Mouse (Mus musculus): ENCODE measurements around the gene Bod1.

Gene Bod1

DNA sequence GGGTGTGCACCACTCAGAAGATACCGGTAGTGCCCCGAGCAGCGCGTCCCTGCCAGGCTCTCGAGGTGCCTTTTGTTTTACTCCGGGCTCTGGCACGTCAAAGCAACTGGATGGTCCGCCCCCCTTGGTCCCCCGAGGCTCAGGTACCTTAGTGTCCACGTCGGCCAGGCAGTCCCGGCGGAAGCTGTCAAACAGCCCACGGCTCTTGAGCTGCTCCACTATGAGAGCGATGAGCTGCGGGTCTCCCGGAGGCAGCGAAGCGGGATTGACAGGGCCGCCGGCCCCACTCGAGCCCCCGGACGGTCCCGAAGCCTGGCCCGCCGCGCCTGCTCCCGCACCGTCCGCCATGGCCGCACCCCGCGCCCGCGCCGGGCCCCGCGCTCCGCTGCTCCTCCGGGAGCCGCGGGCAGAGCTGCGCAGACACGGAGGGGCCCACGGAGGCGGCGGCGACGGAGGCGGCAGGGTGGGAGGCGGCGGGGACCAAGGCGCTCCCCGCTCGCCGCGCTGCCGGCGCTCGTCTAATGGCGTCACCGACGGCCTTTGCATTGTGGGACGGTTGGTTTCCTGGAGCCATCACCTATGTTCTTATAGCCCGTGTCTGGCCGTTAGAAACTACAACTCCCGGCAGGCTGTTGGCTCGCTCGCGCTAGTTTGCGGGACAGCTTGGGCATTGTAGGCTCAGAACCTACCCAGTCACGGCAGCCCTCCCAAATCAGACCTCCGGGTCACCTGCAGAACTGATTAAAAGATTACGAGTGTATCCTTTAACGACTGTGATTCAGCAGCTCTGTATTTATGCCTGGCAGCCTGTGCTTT is at the start of gene Bod1:
Gene Bod1, minus strand, starts transcription at position 532 of the 816 bp plus-strand sequence.
- ATAC-seq (ENCODE audit: low TSS enrichment), result peak; percentile 96

DNA sequence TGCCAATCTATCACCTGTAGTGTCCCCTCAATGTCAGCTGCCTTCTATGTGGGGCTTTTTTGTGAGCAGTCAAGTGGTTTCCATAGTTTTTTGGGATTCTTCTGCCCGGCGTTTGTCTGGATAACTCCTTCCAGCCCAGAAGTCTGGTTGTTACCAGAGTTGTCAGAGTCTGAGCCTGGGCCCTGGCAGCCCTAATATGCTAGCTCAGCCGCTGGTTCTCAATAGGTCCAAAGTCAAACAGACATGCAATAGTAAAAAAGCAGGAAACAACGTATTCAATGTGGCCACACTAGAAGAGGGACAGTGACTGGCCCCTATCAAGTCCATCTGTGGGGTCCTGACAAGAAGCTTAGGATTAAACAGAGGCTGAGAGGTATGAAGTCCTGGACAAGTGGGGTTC is 47.4 kb upstream of the Bod1 start:
- ATAC-seq (ENCODE audit: low TSS enrichment), result no peak

DNA sequence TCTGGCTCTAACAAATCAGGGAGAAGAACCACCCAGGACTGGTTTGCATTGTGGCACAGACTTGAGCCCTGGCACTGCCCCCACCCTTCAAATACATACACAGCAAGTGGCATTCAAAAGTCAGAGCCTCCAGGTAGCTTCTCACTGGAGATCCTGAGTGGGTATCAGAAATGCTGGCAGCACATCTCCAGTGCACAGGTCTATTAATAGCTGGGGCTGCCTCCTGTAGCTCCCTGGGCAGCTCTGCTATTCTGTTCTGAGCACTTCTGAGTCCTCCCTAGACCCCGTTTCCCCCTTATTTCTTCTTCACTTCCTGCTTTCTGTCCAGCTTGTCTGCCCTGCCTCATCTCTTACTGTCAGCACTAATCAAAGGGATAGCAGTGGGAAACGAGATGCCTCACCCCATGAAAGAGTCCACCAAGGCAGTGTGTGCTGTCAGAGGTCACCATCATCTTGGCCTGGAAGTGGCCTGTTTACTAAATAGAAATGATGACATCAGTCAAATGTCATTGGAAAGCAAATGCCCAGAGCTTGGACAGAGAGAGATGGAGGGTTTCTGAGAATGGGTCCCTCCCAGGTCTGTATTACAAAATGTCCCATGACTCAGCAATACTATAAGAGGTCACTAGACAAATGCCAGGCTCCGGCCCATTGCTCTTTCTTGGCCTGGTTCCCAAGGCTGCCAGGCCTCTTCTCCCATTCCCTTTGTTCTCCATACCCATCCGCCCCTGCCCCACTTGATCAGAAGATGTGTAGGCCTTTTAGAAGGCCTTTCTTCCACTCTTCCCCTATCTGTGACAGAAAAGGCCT is 46.4 kb upstream of the Bod1 start:
- ATAC-seq (ENCODE audit: low TSS enrichment), result no peak

DNA sequence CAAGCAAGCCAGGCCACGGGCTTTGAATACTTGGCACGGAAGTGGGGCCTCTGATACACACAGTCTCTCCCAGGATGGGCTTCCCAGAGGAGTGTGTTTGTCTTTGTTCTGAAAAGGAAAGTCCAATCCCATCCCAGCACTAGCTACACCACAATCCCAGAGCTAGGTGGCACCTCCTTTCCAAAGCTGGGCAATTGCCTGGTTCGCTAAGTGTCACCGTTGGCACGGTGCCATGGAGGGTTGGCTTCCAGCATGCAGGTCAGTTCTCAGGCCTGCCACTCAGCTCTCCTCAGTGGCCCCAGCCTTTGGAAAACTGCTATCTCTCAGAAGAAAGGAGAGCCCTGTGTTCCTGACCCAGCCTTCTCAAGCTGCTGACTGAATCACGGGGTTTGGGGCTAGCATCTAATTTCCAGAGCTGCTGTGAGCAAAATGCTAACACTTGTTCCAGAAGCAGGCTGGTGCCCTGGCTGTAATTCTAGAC is 42.0 kb upstream of the Bod1 start:
- peak; percentile 80 for ATAC-seq (ENCODE audit: low TSS enrichment)

DNA sequence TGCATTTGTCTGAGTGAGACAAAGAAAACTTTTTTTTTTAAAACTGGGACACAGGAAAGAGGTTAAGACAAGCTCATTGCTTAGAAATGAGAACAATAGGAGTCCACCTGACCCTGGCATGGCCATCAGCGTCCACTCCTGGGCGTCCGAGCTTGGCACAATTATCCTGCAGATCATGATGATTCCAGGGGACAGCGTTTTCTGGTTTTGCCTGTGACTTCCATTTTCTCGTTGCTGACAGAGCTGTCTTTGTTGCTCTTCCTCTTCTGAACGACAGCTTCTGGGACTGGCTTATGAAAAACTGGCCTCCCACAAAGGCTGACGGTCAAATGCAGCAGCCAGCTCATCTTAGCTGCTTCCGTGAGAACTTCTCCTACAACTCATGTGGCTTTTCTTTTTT is 41.4 kb upstream of the Bod1 start:
- ATAC-seq (ENCODE audit: low TSS enrichment), result peak; percentile 45

DNA sequence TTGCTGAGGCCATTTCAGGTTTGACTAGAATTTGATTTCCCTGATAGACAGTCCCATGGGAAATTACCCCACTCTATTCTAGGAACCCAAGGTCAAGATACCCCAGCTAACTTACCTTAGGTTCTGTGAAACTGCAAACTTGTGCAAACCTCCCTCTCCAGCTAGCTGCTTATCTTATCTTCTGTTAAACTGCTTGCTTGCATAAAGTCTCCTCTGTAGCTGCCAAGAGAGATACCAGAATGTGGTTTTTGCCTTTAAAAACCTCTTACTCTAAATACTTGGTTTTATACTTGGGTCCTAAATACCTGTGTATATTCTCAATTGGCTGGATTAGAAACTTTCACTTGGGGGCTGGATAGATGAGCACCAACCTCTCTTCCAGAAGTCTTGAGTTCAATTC is 36.1 kb upstream of the Bod1 start:
- ATAC-seq (ENCODE audit: low TSS enrichment), result no peak

DNA sequence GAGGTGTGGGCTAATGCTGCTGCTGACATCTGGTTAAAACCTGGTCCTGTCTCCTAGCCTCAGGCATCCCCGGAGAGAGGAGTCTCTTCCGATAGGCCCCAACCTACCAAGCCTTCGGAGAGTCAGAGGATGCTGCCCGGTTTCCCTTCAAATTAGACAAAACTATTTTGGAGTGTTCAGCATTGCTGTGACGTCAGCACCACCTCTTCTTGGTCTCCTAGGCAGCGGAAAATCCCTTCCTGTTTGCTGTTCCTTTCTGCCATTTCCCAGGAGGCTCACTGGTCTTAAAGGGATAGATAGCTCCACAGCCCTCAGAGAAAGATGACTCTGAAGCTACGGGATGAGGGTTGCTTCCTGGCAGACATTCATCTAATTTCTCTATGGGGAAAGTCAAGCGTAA is 31.5 kb upstream of the Bod1 start:
- peak; percentile 91 for ATAC-seq (ENCODE audit: low TSS enrichment)

DNA sequence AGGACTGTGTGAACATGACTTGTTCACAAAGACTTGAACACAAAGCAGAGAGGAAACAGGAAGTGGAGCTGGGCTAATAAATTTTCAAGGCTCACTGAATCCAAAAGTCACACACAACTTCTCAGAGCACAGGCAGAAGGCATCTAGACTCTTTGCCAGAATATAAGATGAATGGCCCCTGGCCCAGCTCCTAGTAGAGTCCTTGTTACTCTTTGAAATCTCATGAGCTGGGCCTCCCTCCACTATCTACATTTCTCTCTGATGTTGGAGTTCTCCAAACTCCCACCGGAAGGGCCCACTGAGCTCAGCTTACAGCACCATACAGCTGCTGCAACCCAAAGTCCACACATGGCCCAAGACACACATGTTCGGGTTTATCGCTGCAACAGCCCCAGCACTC is 30.2 kb upstream of the Bod1 start:
- no peak for ATAC-seq (ENCODE audit: low TSS enrichment)

DNA sequence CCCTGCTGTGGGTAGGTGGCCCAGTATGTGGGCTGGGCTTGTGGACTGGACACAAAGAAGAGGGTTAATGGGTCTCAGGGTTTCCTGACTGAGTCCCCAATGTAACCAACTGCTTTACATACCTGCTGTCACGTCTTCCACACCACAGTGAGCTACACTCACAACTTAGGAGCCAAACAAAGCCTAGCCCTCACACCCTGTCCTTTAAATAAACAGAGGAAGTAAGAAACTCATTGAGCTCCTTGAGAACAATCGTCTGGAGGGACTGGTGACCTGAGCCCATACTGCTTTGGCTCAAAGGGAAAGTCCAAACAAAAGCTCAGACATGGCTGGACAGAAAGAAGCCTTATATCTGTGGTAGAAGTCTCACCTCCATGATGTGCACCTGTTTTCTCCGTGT is 27.8 kb upstream of the Bod1 start:
- no peak for ATAC-seq (ENCODE audit: low TSS enrichment)

DNA sequence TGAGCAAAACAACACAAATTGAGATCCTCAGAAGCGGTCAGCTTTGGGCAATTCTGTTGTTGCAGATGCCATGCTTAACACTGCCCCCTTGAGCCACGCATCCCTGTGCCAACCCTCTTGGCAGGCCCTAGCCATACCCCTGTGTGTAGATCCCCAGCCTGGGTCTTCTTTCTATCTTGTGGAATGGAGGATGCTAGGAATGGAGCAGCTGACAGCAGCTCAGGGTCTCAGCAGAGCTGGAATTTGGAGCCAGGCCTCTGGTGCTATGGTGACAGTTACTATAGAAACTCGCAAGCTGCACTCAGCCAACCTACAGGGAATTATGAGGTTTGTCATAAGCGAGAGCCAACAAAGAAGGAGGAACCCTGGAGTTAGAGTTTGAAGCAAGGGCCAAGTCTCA is 23.1 kb upstream of the Bod1 start:
- ATAC-seq (ENCODE audit: low TSS enrichment), result peak; percentile 97

DNA sequence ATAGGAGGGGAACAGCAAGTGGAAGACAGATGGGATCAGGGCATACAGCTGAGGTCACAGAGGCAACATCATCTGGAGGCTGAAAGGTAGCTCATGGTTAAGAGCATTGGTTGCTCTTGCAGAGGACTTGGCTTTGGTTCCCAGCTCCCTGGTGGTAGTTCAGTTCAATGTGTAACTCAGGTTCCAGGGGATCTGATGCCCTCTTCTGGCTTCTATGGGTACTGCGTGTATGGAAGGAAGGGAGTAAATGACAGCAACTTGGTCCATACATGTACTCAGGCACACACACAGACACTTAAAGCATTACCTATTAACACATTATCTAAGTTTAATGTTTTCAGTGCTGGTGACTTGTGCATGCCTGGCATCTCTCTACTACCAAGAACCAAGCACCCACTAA is 22.4 kb upstream of the Bod1 start:
- ATAC-seq (ENCODE audit: low TSS enrichment), result no peak

DNA sequence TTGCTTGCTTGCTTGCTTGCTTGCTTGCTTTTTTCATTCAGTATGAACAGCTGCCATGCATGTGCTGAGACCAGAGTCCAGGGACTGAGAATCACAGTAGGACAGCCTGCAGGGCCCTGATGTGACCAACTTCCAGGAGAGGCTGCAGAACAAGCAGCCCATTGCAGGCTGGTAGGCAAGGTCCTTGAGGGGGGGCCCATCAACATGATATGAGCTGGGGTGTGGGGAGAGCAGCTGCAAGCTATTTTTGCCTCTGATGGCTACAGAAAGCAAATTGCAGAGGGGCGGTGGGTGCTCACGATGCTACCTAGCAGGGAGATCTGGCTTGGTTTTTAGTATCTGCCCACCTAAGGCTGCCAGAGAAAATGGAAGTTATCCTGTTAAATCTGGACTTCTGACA is 21.6 kb upstream of the Bod1 start:
- no peak for ATAC-seq (ENCODE audit: low TSS enrichment)

DNA sequence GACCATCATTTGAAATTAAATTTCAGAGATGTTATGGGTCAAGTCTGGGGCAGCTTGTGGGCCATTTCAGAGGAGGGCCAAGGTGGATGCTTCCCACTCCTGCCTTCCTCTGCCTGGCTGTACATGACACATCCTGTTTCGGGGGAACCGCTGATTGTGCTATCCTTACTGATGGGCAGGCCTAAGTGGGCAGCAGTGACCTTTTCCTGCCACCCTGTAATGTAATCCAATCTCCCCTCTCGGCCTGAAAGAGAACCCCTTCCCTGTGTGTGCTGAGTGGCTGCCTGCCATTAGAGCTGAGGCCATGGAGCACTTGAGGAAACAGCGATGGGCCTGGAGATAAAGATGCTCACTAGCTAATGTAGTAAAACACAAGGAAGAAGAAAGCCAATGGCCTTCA is 17.3 kb upstream of the Bod1 start:
- no peak for ATAC-seq (ENCODE audit: low TSS enrichment)

DNA sequence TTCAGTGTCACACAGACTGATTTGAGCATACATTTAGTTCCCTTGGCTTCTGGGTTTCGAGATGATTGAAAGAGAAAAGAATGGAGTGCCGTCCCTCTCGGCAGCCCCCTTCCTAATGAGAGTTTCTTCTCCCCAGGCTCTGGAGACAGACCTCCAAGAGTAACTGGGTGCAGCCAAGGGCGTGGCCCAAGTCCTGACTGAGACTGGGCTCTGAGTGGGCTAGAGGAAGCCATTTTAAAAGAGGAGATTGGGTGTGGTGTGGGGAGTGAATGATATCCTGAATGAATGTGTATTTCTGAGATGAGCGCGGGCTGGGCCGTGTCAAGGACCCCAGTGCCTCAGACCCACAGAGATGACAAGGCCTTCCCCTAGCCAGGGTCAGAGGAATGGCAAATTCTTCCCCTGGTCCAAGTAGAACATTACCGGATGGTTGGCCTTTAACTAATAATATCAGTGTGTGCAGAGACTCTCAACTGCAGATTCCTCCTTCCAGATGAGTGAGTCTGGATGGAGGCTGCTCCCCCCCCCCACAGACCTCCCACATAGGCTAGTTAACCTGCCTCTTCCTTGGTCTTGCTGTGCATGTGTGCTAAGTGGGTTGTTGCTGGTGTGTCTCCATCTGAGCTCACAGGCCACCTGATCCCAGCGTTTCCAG is 13.4 kb upstream of the Bod1 start:
- no peak for ATAC-seq (ENCODE audit: low TSS enrichment)

DNA sequence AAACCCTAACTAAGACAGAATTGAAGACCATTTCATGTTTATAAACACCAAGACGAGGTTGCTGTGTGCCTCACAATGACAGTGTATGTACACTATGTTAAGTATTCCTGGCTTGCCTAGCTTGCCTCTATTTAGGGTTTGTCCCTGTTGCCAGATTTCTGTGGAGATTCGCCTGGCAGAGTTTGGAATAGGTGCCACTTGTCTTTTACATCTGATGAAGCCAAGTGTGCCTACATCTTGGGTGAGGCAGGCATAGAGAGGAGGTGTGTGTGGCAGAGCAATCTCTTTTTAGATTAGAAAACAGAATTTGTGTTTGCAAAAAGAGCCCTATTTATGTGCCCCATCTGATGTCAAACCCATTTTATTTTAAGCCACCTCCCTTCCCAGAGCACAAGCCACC is 12.4 kb upstream of the Bod1 start:
- ATAC-seq (ENCODE audit: low TSS enrichment), result peak; percentile 87

DNA sequence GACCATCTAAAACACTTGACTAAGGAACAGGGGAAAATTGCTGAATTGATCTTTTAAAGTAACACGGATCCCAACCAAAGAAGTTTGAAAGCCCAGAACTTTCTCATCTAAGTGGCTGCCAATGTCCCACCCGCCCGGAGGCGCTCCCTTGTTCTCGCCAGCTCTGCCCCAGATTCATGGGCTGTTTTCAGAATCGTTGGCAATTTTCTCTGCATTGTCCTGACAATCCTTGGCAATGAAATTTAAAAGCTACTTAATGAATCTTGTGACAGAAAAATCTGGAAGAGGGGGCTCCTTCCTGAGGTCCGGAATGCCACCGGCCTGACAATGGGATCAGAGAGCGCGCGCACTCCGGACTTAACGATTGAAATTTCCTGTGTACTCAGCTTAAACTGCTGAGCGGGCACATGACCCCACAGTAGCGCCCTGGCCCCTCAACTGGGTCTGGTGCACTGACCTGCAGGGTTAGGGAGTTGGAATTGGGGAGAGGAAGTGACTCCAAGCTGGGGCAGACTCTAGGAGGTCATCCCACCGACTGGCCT is 8.2 kb upstream of the Bod1 start:
- ATAC-seq (ENCODE audit: low TSS enrichment), result no peak

DNA sequence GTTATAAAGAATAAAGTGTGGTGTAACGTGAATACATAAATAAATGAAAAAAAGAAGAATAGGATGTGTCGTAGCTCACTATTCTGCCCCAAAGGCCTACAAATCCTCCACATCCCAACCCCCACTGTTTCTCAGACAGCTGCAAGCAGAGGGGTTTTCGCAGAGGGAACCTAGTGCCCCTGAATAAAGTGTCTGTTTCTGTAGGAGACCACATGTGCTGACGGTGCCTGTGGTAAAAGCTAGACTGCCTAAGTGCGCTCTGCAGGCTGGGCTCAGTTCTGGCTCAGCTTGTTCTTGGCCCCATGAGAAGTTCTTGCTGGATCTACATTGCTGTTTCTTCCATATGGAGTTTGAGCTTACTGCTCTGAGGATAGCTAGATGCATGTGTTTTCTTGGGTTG is 5.6 kb upstream of the Bod1 start:
- peak; percentile 48 for ATAC-seq (ENCODE audit: low TSS enrichment)

DNA sequence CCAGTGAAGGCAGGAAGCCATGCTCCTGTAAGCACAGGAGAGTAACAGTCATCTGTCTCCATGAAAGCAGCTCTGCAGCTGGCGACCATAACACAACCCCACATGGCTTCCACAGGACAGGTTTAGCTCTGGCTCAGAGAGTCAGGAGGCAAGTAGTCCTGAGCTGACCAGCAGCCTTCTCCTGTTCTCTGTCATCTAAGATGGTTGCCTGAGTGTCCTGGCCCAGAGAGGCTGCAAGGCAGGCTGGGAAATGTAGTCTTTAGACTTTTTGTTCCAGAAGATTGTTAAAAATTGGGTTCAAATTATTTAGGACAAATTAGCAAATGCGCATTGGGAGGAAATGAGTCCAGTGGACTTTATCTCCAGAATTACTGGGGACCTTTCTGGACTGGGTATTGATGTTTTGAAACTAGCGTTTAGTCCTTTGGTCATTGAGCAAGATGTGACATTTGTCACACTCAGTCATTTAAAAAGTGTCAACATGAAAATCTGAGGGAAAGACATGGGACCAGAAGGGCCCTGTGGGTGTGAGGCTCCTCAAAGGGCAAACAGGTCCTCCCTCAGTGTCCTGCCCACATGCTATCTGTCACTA is 5.1 kb upstream of the Bod1 start:
- ATAC-seq (ENCODE audit: low TSS enrichment), result no peak

DNA sequence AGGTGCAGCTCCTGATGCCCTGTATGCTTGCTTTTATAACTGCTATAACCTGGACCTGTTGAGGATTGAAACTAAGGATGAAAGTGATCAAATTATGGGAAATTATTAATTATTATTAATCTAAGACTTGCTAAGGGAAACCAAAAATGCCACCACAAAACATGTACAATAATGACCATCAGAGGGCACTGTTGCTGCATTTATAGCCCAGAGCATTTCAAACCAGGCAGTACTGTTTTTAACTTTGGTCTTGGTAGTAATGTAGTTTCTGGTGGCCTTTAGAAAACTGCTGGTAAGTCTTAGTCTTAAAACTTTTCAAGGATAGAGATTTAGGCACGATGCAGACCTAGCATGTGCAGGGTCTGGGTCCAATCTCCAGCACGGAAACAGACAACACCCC is 3.7 kb upstream of the Bod1 start:
- ATAC-seq (ENCODE audit: low TSS enrichment), result no peak

DNA sequence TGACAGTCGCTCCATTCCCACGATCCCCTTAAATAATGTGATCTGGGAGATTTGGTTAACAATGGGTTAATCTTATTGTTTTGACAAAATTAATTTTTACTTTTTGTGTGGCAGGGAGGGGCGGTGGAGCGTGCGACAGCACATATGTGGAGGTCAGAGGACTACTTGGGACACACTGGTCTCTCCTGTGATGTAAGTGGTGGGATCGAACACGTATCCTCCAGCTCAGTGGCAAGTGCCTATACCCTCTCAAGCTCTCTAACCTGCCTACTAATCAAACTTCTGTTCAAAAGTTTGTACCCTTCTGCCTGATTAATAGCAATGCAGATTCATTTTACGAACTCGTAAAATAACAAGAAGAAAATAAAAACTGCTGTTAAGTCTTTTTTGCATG is 482 bp upstream of the Bod1 start:
- ATAC-seq (ENCODE audit: low TSS enrichment), result no peak

DNA sequence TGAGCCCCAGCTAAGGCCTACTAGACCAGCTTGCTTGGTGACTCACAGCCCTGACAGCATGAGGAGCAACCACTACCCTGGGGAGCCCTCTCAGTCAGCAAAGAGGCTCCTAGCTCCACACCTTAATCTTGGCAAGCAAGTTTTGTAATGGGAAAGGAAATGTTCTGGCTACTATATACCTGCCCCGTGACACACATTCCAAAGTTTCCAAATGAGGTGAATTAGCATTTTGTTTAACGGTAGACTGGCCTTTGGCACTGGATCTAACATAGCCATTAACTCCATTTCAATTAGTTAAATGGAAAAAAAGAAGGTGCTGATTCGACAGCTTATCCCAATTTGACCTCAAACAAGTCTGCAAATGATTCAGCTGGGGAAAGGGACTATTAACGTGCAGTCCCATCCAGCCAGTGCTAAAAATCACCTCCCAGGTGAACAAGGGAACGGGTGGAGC is 1.2 kb downstream of the Bod1 start:
- no peak for ATAC-seq (ENCODE audit: low TSS enrichment)
